Mouse (Mus musculus) thymus, adult 2 months (tissue): ENCODE data around the gene Hoxa7.

Experiments
- CTCF ChIP-seq: fragments of 200-500 bp; IDR thresholded peaks from 2 replicates; pipeline ENCODE4 v1.5.1; 2012; ENCODE audit warnings: mild to moderate bottlenecking, control low read depth, low read length, moderate library complexity, borderline replicate concordance; ENCODE audit not compliant: control insufficient read depth, poor library complexity, insufficient read depth; ENCODE audit errors: extremely low read depth
- POLR2A ChIP-seq: fragments of 200-500 bp; IDR thresholded peaks from 2 replicates; pipeline ENCODE4 v1.6.1; 2012; ENCODE audit warnings: mild to moderate bottlenecking, low read length, control low read depth, moderate library complexity; ENCODE audit not compliant: control insufficient read depth, poor library complexity, insufficient read depth; ENCODE audit errors: extremely low read depth

DNA sequence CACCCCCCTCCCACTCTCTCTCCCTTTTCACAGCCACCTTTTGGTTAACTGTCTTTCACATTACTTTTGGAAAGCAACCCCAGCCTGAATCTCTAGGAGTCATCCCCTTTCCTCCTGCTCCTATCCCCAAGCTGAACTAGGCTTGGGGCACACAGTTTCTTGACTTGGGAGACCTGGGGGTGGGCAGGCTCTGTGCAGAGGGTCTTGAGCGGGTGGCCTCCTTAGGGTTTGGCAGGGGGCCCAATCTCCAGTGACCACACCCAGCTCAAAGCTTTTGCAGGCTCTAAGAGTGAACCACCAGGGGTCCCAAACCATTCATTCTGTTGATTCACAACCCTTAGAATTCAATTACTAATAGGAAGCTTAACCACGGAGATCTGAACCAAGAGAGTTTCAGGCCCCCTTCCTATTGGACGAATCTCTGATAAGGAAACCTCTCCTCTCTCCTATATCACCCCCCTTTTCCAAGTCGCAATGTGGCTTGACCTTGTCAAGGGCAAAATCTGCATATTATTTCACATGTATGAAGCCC, 21.2 kb upstream of the Hoxa7 start:
- TF ChIP-seq POLR2A = no peak
- TF ChIP-seq CTCF = no peak
